Mouse (Mus musculus) kidney, postnatal 0 days (tissue): ENCODE measurements at regions not wholly inside any gene's neighbourhood (a gene's known extent, or its start where the extent isn't known, plus 50 kb on each side); places are given as distances from the start of the nearest gene placed in this dataset.

ENCODE experiments used
- ATAC-seq: fragments of 200-750 bp; cut with Nextera tagmentation; replicated peaks from 2 replicates; pipeline ENCODE4 v1.8.0; 2017; ENCODE audit warnings: low read depth, moderate number of reproducible peaks, moderate TSS enrichment, moderate library complexity; ENCODE audit not compliant: low FRiP score
- DNase-seq: peaks from one replicate; pipeline ENCODE4 v3.0.0-alpha.2; 2016; ENCODE audit warnings: low spot score
- H3K27ac ChIP-seq: fragments of 300-500 bp; sonication (generic); 2 replicates; pipeline ENCODE4 v1.5.1; 2014; ENCODE audit warnings: mild to moderate bottlenecking
- H3K27me3 ChIP-seq: fragments of 300-500 bp; sonication (generic); 2 replicates; pipeline ENCODE4 v1.6.1; 2014; ENCODE audit warnings: low read length, mixed read lengths; ENCODE audit not compliant: insufficient read depth
- H3K36me3 ChIP-seq: fragments of 300-500 bp; sonication (generic); 2 replicates; pipeline ENCODE4 v1.6.1; 2014; ENCODE audit warnings: low read length, mixed read lengths; ENCODE audit not compliant: insufficient read depth
- H3K4me1 ChIP-seq: fragments of 300-500 bp; sonication (generic); replicated peaks from 2 replicates; pipeline ENCODE4 v1.6.1; 2014; ENCODE audit warnings: antibody characterized with exemption, low read length, mixed read lengths; ENCODE audit not compliant: insufficient read depth
- H3K4me2 ChIP-seq: fragments of 300-500 bp; sonication (generic); 2 replicates; pipeline ENCODE4 v1.6.1; 2014; ENCODE audit warnings: mild to moderate bottlenecking, low read length, moderate library complexity, mixed read lengths
- H3K4me3 ChIP-seq: fragments of 300-500 bp; sonication (generic); replicated peaks from 2 replicates; pipeline ENCODE4 v1.5.1; 2014; ENCODE audit warnings: low read depth, low read length
- H3K9ac ChIP-seq: fragments of 300-500 bp; sonication (generic); 2 replicates; pipeline ENCODE4 v1.6.1; 2014; ENCODE audit warnings: low read depth, low read length
- H3K9me3 ChIP-seq: fragments of 300-500 bp; sonication (generic); replicated peaks from 2 replicates; pipeline ENCODE4 v1.6.1; 2016; ENCODE audit warnings: low read length, inconsistent platforms, mixed read lengths
- CTCF ChIP-seq: IDR thresholded peaks from 2 replicates; pipeline ENCODE4 v1.5.1; 2016; ENCODE audit warnings: antibody characterized with exemption, low read depth, mild to moderate bottlenecking, moderate library complexity
- WGBS: fragments of 180-500 bp; shearing (Covaris S2); extraction: QIAGEN DNeasy Blood & Tissue Kit; methylation state at CpG from one replicate; pipeline ENCODE4 v1.1.7; 2014; 5-methylcytosine and 5-hydroxymethylcytosine counted together

DNA sequence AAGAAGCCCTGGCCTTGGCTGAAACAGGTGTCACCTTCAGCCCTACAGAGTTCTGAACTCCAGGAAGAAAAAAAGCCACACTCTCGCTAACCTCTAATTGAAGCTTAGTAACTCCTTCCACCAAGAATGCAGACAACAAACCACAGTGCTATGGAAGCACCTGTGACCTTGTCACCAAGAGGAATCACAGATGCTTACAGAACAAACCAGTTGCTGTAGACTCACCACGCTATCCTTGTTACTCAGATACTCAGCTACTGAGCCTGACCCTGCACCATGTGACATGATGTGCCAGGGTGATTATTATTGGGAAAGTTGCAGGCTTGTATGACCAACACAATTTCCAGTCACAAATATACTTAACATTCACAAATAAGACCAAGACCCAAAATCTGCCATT lies 104.6 kb downstream of the Sp3 start:
- DNase-seq, result no peak
- Histone ChIP-seq H3K27me3 (no peaks in the 10 kb centered on the region), H3K4me2 (no peak overlapping the region), H3K27ac (no peak overlapping the region), H3K9ac (no peak overlapping the region), H3K4me3 (no peak overlapping the region), H3K4me1 (no peaks in the 10 kb centered on the region), H3K9me3 (no peaks in the 10 kb centered on the region), H3K36me3 (no peaks in the 10 kb centered on the region)
- TF ChIP-seq CTCF, result no peak
- 69% methylated on average over 2 of the region's 2 CpGs for WGBS
- ATAC-seq, result no peak

- Histone ChIP-seq H3K27me3 (no peaks in the 10 kb centered on the region), H3K9me3 (no peaks in the 10 kb centered on the region), H3K4me1 (no peaks in the 10 kb centered on the region), H3K36me3 (no peaks in the 10 kb centered on the region), H3K9ac (no peak overlapping the region), H3K4me2 (no peak overlapping the region), H3K4me3 (no peak overlapping the region), H3K27ac (no peak overlapping the region)
- ATAC-seq (no peak), DNase-seq (no peak)
- WGBS, result 89% methylated on average over 2 of the region's 2 CpGs
- TF ChIP-seq CTCF, result no peak
Measured at GRCm38 (mm10) chr2:72880016-72880415, 100.2 kb downstream of the Sp3 start.

DNA sequence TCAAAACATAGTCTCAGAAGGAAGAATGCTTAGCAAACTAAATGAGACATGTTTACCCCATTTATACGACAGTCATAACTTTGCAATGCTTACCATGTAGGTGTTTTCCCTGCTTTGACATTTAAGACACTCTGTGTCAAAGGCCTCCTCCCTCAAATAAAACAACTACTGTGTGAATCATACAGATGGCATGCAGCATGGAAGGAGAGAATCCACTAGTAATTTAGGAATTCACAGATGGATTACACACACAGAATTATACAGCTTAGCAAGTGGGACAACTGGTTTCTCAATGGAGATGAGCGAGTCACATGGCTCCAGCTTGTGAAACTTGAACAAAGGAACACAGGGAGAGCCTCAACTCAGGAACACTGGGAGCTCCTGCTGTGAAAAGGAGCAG lies 98.7 kb downstream of the Sp3 start:
- Histone ChIP-seq H3K27ac (no peak overlapping the region), H3K36me3 (no peaks in the 10 kb centered on the region), H3K4me1 (no peaks in the 10 kb centered on the region), H3K27me3 (no peaks in the 10 kb centered on the region), H3K4me3 (no peak overlapping the region), H3K4me2 (no peak overlapping the region), H3K9ac (no peak overlapping the region), H3K9me3 (no peaks in the 10 kb centered on the region)
- 81% methylated on average over 2 of the region's 2 CpGs for WGBS
- DNase-seq, result no peak
- no peak for TF ChIP-seq CTCF
- ATAC-seq, result no peak

DNA sequence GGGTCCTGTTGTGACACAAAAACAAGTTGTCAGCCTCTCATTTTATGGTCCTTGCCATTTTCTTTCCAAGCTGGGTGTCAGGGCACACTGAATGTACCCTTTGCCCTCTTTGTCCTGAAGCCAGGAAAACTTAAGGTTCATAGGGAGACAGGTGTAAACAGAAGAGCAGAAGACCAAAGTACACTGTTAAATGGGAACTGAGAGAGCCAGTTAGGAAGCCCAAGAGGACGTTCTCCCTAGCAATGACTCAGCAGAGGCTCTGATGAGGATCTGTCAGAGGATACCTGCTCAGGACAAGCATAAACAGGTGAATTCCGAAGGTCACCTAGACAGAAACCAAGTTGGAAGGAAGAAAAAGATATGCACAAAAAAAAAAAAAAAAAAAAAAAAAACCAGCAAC lies 94.0 kb downstream of the Sp3 start:
- no peak for ATAC-seq
- Histone ChIP-seq H3K27ac (no peak overlapping the region), H3K4me1 (no peaks in the 10 kb centered on the region), H3K4me2 (no peak overlapping the region), H3K4me3 (no peak overlapping the region), H3K9ac (no peak overlapping the region), H3K27me3 (no peaks in the 10 kb centered on the region), H3K9me3 (no peaks in the 10 kb centered on the region), H3K36me3 (no peaks in the 10 kb centered on the region)
- WGBS, result 83% methylated on average over 2 of the region's 2 CpGs
- no peak for TF ChIP-seq CTCF
- DNase-seq, result no peak
